Mouse (Mus musculus): Measurements from ENCODE around the gene Phf11c. TPM values are rescaled to one million over a fixed set of nuclear protein-coding genes. Genes with fewer than 3 reads are reported as not detected.
"Not testable (repeated sequence)": the region's sequence is repeated elsewhere in the genome, so short reads cannot be mapped to it uniquely, and the experiment has no call there.

The Phf11c gene
- polyA plus RNA-seq (2016; fragmentation: Nextera tagmentation; extraction: Ambion mirVana), result 0.66 and 0.73 TPM in 2 replicates

DNA sequence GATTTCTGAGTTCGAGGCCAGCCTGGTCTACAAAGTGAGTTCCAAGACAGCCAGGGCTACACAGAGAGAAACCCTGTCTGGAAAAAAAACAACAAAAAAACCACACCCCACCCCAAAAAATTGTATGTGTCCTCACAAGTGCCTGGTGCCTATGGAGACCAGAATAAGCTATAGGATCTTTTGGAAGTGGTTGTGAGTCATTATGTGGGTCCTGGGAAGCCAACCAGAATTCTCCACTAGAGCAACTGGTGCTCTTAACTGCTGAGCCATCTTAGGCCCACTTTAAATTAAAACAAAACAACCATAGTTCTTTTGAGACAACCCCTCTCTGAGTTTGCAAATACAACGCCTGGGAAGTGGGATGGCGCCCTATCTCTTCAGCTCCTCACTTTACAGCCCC, at the start of gene Phf11c:
TSS of gene Phf11c (minus strand) at position 101 of the 400 bp plus-strand sequence.
- Histone ChIP-seq H3K27ac (no peak within 1 kb of the TSS), H3K4me1 (no peaks in the 10 kb centered on the region), H3K4me3 (no peak within 1 kb of the TSS), H3K36me3 (0 out of 2 replicates have a peak, but pooled peaks cover 3% of the 10 kb centered on the region), H3K9me3 (replicated peaks) (no peaks in the 10 kb centered on the region), H3K27me3 (ENCODE audit: low read depth, poor library complexity, severe bottlenecking) (no peaks in the 10 kb centered on the region)
- no peak for DNase-seq (ENCODE audit: low spot score)
- 93% methylated on average over 3 of the region's 3 CpGs for WGBS

DNA sequence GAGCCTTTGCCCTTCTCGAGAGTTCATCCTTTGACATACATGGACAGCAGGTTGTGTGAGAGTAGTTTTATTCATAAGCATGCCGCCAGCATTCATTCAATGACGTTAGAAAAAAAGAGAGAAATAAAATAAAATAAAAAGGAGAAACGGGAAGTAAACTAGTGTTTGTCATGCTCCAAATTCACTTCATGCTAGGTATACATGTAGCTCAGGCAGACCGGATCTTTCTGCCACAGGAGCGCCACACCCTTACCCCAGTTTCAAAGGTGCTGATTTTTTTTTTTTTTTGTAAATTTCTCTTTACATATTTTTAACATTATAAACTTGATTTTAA, 46.3 kb upstream of the Phf11c start:
- Histone ChIP-seq H3K27ac (peak overlapping the region; percentile 86), H3K27me3 (ENCODE audit: low read depth, poor library complexity, severe bottlenecking) (no peaks in the 10 kb centered on the region), H3K4me1 (peaks cover 15% of the 10 kb centered on the region), H3K4me3 (peak overlapping the region; percentile 85), H3K9me3 (replicated peaks) (no peaks in the 10 kb centered on the region), H3K36me3 (no peaks in the 10 kb centered on the region)
- no peak for DNase-seq (ENCODE audit: low spot score)
- 18% methylated on average over 6 of the region's 6 CpGs for WGBS

DNA sequence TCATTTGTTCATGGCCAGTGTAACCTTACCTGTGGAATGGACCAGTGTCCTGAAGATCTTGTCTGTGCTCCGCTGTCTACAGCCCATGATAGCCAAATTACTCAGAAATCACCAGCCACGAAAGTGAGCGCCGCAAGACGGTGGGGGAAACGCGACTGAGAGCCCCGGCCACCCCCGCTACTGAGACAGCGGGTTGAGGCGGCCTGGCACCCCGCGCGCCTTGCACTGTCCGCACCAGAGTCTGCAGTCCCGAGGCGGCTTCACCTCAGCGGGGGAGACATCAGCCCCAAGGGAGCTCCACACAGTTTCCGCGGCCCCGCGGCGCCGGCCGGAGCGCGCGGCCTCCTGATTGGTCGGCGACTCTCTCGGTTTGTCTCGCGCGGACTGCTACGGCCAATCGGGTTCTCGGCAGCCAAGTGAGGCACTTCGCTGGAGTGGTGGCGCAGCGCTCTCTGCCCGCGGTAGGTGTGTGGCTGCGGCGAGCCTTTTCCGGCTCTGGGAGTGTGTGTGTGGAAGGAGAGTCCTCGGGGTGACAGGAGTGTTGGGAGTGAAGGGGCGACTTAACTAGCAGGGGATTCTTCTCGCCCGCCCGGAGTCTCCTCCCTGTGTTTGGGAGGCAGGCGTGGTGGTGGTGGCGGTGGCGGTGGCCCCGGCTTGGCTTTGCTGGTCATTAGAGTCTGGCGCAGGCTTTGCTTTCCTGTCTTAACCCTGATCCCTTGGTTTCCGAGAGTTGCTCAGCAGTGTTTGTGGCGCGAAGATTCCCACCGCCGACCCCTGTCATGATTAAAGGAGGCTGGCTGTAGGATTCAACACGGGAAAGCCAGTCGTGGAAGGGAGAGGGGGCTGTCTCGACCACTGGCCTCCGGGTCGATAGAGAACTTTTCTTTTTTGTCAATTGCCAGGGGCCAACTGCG, 45.6 kb upstream of the Phf11c start, which contains the start of the genes Setdb2 and Cab39l:
TSS of gene Setdb2 (minus strand) at position 327 of the 914 bp plus-strand sequence.
TSS of gene Cab39l (plus strand) at position 415 of the 914 bp plus-strand sequence.
- DNase-seq (ENCODE audit: low spot score), result peak; percentile 93
- Histone ChIP-seq H3K27ac (peak within 1 kb of the TSS; percentile 86), H3K4me1 (peaks cover 15% of the 10 kb centered on the region), H3K4me3 (peak within 1 kb of the TSS; percentile 85), H3K27me3 (ENCODE audit: low read depth, poor library complexity, severe bottlenecking) (no peaks in the 10 kb centered on the region), H3K36me3 (0 out of 2 replicates have a peak, but pooled peaks cover 3% of the 10 kb centered on the region), H3K9me3 (replicated peaks) (no peaks in the 10 kb centered on the region)
- WGBS, result under 1% methylated on average over 66 of the region's 66 CpGs

DNA sequence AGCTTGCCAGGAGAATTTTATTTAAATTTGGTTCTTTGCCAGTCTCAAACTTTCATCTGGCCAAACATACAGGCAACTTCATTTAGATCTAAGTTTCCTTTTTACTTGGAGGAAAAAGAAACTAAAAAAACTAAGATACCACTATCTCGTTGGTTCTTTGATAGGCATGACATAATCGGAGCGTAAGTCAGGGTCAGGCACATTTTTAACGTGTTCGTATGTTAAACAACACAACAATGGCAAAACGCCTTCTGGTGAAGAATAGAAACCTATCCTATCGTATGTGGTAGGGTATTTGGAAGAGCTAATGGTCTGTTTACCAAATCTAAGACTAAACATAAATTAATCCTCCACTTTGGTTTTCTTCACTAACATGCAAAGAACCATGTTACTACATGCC, 44.9 kb upstream of the Phf11c start:
- Histone ChIP-seq H3K27ac (peak overlapping the region; percentile 86), H3K9me3 (replicated peaks) (no peaks in the 10 kb centered on the region), H3K27me3 (ENCODE audit: low read depth, poor library complexity, severe bottlenecking) (no peaks in the 10 kb centered on the region), H3K4me1 (peaks cover 15% of the 10 kb centered on the region), H3K36me3 (0 out of 2 replicates have a peak, but pooled peaks cover 3% of the 10 kb centered on the region), H3K4me3 (peak overlapping the region; percentile 85)
- DNase-seq (ENCODE audit: low spot score), result no peak
- 32% methylated on average over 7 of the region's 7 CpGs for WGBS

DNA sequence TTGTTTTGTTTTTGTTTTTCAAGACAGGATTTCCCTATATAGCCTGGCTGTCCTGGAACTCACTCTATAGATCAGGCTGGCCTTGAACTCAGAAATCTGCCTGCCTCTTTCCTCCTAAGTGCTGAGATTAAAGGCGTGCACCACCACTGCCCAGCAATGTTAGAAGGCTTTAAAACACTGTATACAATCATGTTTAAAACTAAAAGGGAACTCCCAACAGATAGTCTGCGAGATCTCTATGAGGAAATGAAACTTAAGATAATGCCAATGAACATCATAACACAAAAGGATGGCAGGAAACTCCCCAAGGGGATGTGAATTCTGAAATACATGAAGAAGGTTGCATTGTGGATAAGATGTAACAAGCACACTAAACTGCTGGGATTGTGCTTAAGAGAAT, 43.3 kb upstream of the Phf11c start:
- H3K9me3 ChIP-seq (replicated peaks), result no peaks in the 10 kb centered on the region

DNA sequence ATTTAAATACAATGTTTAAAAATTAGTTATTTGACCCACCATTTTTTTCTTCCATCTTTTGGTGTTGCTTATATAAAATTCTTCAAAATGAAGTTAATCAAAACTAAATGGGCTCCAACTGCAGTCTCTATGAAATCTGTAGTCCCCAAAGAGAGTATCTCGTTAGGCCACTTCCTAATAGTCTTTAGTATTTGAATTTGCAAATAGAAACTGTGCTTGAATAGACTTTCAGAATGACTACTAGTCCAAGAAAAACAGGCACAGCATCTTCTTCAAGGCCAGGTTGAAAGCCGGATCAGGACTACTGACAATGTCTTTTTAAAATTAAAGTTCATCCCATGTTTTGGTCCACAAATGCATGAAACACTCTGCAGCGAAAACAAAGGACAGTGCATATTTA, 42.2 kb upstream of the Phf11c start:
- Histone ChIP-seq H3K9me3 (replicated peaks) (no peaks in the 10 kb centered on the region), H3K4me3 (no peak overlapping the region), H3K4me1 (peaks cover 15% of the 10 kb centered on the region), H3K36me3 (0 out of 2 replicates have a peak, but pooled peaks cover 3% of the 10 kb centered on the region), H3K27me3 (ENCODE audit: low read depth, poor library complexity, severe bottlenecking) (no peaks in the 10 kb centered on the region), H3K27ac (no peak overlapping the region)
- no peak for DNase-seq (ENCODE audit: low spot score)
- WGBS, result 90% methylated on average over 3 of the region's 3 CpGs

More for the DNA sequence above, 43.3 kb upstream of the Phf11c start:
- Histone ChIP-seq H3K36me3 (0 out of 2 replicates have a peak, but pooled peaks cover 3% of the 10 kb centered on the region), H3K4me1 (peaks cover 15% of the 10 kb centered on the region), H3K27ac (no peak overlapping the region), H3K4me3 (no peak overlapping the region), H3K27me3 (ENCODE audit: low read depth, poor library complexity, severe bottlenecking) (no peaks in the 10 kb centered on the region)
- no peak for DNase-seq (ENCODE audit: low spot score)
- 87% methylated on average over 2 of the region's 2 CpGs for WGBS

DNA sequence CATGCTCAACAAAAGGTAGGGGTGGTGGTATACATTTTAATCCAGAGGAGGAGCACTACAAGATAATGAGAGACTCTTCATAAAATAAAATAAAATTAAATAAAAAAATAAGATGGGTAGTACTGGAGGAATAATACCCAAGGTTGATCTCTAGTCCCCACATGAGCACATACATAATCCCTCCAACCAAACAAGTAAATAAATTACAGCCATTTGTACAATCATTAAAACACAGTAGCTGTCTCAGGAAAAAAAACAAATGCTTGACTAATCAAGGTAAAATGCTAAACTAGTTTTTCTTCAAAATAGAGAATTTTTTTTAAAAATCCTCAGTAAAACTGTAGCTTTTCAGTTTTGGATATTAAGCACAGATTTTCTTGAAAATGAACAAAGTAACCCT, 40.0 kb upstream of the Phf11c start:
- Histone ChIP-seq H3K36me3 (peaks cover 6% of the 10 kb centered on the region; the same call in 1 of the 2 replicates), H3K27me3 (ENCODE audit: low read depth, poor library complexity, severe bottlenecking) (no peaks in the 10 kb centered on the region), H3K4me1 (peaks cover 13% of the 10 kb centered on the region), H3K4me3 (no peak overlapping the region), H3K9me3 (replicated peaks) (no peaks in the 10 kb centered on the region), H3K27ac (no peak overlapping the region)
- no peak for DNase-seq (ENCODE audit: low spot score)

DNA sequence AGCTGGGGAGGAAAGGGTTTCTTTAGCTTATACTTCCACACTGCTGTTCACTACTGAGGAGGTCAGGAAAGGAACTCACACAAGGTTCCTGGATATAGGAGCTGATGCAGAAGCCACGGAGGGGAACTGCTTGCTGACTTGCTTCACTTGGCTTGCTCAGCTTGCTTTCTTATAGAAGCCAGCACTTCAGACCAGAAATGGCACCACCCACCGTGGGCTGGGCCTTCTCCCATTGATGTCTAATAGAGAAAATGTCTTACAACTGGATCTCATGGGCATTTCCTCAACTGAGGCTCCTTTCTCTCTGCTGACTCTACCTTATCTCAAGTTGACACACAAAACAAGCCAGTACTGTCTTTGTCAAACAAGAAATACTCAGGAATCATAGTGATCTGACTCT, 38.7 kb upstream of the Phf11c start:
- H3K4me3 ChIP-seq, result no peak overlapping the region
- H3K9me3 ChIP-seq (replicated peaks), result no peaks in the 10 kb centered on the region
- H3K27ac ChIP-seq, result no peak overlapping the region
- no peaks in the 10 kb centered on the region; the same call in 1 of the 2 replicates for H3K4me1 ChIP-seq
- DNase-seq (ENCODE audit: low spot score), result no peak
- WGBS, result 74% methylated on average over 2 of the region's 2 CpGs
- peaks cover 9% of the 10 kb centered on the region for H3K36me3 ChIP-seq
- H3K27me3 ChIP-seq (ENCODE audit: low read depth, poor library complexity, severe bottlenecking), result no peaks in the 10 kb centered on the region

DNA sequence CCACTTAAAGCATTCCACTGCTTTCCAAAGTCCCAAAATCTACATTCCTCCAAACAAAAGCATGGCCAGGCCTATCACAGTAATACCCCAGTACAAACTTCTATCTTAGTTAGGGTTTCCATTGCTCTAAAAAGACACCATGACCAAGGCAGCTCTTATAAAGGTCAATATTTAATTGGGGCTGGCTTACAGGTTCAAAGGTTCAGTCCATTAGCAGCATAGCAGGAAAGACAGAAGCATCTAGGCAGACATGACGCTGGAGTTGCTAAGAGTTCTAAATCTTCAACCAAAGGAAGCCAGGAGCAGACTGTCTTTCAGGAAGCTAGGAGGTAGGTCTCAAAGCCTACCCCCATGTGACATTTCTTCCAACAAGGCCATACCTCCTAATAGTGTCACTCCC, 35.4 kb upstream of the Phf11c start:
- peaks cover 6% of the 10 kb centered on the region for H3K36me3 ChIP-seq
- no peaks in the 10 kb centered on the region for H3K9me3 ChIP-seq (replicated peaks)
- DNase-seq (ENCODE audit: low spot score), result no peak
- no peak overlapping the region for H3K27ac ChIP-seq
- no peak overlapping the region for H3K4me3 ChIP-seq
- H3K4me1 ChIP-seq, result no peaks in the 10 kb centered on the region
- H3K27me3 ChIP-seq (ENCODE audit: low read depth, poor library complexity, severe bottlenecking), result no peaks in the 10 kb centered on the region
- WGBS, result 83% methylated on average over 1 of the region's 1 CpGs

DNA sequence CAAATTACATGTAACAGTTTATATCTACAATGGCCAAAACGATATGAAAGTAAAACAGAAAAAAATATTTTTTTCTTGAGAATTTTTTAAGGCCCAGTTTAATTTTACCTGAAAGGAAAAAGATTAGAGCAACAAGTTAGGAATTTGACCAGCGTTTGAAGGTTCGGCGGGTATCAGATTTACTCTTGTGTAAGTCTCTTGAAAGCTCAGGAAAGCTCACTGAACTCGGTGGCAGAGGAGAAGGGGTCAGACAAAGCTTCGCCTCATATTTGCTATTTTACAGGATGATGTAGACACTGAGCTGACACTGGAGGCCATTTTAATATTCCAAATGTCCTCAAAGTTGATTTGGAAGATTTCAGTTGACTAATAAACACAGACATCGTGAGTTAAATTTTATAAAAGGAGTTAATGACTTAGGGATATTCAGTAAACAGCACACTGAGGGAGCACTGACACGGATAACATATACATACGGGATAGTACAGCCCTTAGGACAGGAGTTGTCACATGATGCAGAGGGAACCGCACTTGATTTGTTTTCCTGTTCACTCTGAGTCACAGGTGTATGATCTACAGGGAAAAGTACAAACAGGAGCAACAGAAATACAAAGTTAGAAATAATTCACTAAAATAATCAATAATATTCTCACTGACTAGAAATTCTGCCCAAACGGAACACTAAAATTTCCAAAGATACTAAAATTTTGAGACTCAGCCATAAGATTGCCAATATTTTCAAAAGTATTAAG, 27.9 kb upstream of the Phf11c start:
- Histone ChIP-seq H3K36me3 (peaks cover 10% of the 10 kb centered on the region), H3K27me3 (ENCODE audit: low read depth, poor library complexity, severe bottlenecking) (no peaks in the 10 kb centered on the region), H3K4me1 (no peaks in the 10 kb centered on the region), H3K27ac (no peak overlapping the region), H3K4me3 (no peak overlapping the region), H3K9me3 (replicated peaks) (no peaks in the 10 kb centered on the region)
- DNase-seq (ENCODE audit: low spot score), result no peak
- WGBS, result 92% methylated on average over 11 of the region's 11 CpGs

DNA sequence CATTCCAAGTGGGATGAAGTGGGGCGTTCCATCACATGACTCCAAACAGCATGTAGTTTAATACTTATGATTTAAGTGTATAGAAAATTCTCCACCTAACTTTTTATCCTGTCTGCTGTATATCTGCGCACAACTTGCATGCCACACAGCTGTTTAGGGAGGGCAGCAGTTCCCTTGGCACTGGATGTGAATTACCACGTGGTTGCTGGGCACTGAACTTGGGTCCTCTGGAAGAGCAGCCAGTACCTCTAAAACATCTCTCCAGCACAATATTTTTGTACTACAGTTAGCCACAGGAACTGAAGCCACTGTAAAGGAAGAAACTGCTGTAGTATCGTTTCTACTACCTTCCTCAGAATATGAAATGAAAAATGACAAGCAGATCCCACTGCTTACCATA, 23.0 kb upstream of the Phf11c start:
- Histone ChIP-seq H3K36me3 (peaks cover 45% of the 10 kb centered on the region), H3K4me1 (no peaks in the 10 kb centered on the region), H3K27ac (no peak overlapping the region), H3K4me3 (no peak overlapping the region), H3K27me3 (ENCODE audit: low read depth, poor library complexity, severe bottlenecking) (no peaks in the 10 kb centered on the region), H3K9me3 (replicated peaks) (no peaks in the 10 kb centered on the region)
- WGBS, result 92% methylated on average over 4 of the region's 4 CpGs
- no peak for DNase-seq (ENCODE audit: low spot score)

DNA sequence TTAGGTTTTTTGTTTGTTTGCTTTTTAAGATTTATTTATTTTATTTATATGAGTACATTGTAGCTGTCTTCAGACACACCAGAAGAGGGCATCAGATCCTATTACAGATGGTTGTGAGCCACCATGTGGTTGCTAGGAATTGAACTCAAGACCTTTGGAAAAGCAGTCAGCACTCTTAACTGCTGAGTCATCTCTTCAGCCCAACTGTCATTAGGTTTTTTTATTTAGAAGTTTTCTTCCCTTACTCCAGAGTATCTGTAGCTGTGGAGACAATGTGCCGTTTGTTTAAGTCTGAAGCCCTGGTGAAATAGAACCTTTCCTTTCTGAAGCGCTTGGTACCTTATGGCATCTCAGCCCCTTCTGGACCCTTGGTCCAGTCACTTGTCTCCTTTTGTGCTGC, 19.8 kb upstream of the Phf11c start:
- not testable (repeated sequence) for H3K27me3 ChIP-seq (ENCODE audit: low read depth, poor library complexity, severe bottlenecking); H3K9me3 ChIP-seq (replicated peaks)

DNA sequence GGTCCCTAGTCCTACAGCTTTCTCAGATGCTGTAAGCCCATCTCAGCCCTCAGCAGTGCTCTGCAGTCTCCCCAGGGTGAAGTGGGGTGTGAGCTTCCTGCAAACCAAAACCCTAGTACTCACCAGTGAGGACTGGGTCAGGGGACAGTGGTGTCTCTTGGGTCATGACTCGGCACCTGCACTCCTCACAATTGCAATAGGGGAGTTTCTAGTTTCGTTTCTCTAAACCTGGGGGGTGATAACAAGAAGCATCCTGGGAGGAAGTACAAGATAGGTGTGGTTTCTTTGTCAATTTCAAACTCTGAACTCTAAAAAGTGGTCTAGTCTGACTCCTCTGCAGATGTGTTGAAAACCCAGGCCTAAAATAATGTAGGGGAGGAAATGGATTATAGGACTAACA, 1.8 kb upstream of the Phf11c start:
- 91% methylated on average over 2 of the region's 2 CpGs for WGBS
- no peak for DNase-seq (ENCODE audit: low spot score)
- no peak overlapping the region for H3K27ac ChIP-seq
- peaks cover 8% of the 10 kb centered on the region; the same call in 1 of the 2 replicates for H3K36me3 ChIP-seq
- no peak overlapping the region for H3K4me3 ChIP-seq
- no peaks in the 10 kb centered on the region for H3K9me3 ChIP-seq (replicated peaks)
- H3K27me3 ChIP-seq (ENCODE audit: low read depth, poor library complexity, severe bottlenecking), result no peaks in the 10 kb centered on the region
- no peaks in the 10 kb centered on the region for H3K4me1 ChIP-seq

More for the DNA sequence above, 19.8 kb upstream of the Phf11c start:
- H3K4me3 ChIP-seq; DNase-seq (ENCODE audit: low spot score); H3K27ac ChIP-seq; H3K4me1 ChIP-seq: not testable (repeated sequence)
- WGBS, result 96% methylated on average over 2 of the region's 2 CpGs
- peaks cover 62% of the 10 kb centered on the region for H3K36me3 ChIP-seq

Data from limb, embryonic 10.5 days (tissue).